Mouse (Mus musculus): ENCODE data around the gene Ints5. TPM values are rescaled to one million over a fixed set of nuclear protein-coding genes. Genes with fewer than 3 reads are reported as not detected.
A peak's percentile ranks its signal among the peaks of the same experiment; 100 is the strongest.

Gene Ints5
- total RNA-seq, 2 experiments from 2014 or later = 29.6 to 30.9 TPM

GRCm38 (mm10) chr19:8927891-8928525 is 35.2 kb downstream of the Ints5 start:
- DNase-seq (ENCODE audit: low spot score in 2 of 2) = no peak

- DNase-seq (ENCODE audit: low spot score in 2 of 2) = peak in 1 of 2 experiments; percentile 30
Observed at GRCm38 (mm10) chr19:8928689-8929223, 36.0 kb downstream of the Ints5 start.

- peak; percentile 70 to 78 for DNase-seq (ENCODE audit: low spot score in 2 of 2)
Observed at GRCm38 (mm10) chr19:8929224-8930088, 36.7 kb downstream of the Ints5 start, which contains the start of the genes Rom1 and Eml3. Gene Rom1 (minus strand): TSS chr19:8929356. Gene Eml3 (plus strand): TSS chr19:8929552.

- no peak for DNase-seq (ENCODE audit: low spot score in 2 of 2)
Observed at GRCm38 (mm10) chr19:8930117-8930516, 37.3 kb downstream of the Ints5 start.

- no peak for DNase-seq (ENCODE audit: low spot score in 2 of 2)
Observed at GRCm38 (mm10) chr19:8930771-8931170, 38.0 kb downstream of the Ints5 start.

- no peak for DNase-seq (ENCODE audit: low spot score in 2 of 2)
Observed at GRCm38 (mm10) chr19:8936736-8937135, 43.9 kb downstream of the Ints5 start.

DNA sequence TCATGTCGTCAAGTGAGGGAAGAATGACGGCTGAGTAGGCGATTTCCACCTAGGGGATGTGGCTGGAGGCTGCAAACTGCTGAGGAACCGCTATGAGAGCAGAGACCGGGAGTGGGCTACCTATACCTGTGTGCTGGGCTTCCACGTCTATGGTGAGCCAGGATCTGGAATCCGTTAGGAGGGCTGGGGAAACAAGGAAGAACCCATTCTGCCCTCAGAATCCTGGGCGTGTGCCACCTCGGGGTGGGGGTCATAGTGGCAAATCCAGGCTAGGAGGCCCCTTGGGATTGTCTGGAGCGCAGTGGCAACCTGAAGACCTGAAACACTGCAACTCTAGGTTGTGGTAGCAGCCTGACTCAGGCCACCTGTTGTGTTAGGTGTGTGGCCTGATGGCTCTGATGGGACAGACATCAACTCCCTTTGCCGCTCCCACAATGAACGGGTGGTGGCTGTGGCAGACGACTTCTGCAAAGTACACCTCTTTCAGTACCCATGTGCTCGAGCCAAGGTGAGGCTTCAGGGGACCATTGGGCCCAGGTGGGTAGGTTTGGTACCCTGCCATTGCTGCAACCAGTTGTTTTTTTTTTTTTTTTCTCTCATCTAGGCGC is 47.8 kb downstream of the Ints5 start:
- no peak for DNase-seq (ENCODE audit: low spot score in 2 of 2)

- DNase-seq (ENCODE audit: low spot score in 2 of 2) = no peak
Observed at GRCm38 (mm10) chr19:8941136-8941514, 48.3 kb downstream of the Ints5 start.

GRCm38 (mm10) chr19:8941515-8942217 is 48.9 kb downstream of the Ints5 start, which contains the start of gene Mta2:
Gene Mta2 (plus strand): TSS chr19:8941875.
- DNase-seq (ENCODE audit: low spot score in 2 of 2) = peak; percentile 96 to 97

DNA sequence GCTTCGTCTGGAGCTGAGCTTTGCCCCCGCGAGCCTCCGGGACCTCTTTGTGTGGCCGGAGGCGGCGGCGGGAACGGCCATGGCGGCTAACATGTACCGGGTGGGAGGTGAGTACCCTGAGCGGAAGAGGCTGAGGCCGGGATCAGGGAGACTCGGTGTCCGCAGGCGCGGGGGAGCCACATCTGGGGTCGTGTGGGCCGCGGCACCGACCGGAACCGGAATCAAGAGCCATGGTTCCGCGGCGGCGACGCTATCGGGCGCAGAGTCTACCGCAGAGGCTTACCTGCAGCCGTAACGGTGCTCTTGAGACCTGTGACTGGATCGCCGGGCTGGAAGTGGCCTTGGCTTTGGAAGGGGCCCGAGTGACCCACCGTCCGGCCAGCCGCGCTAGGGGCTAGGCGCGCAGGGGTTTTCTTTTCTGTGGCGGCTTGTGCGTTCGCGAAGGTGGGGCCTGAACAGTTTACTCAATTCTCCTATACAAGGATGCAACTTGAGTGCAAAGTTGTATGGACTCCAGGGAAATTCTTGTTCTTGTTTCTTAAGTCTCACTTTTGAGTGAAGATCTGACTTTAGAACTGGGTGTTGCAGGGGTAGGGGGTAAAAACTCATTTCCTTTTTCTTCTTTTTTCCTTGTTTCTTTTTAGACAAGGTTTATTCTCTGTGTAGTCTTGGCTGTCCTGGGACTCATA is 49.6 kb downstream of the Ints5 start:
- DNase-seq (ENCODE audit: low spot score in 2 of 2) = no peak

- no peak for DNase-seq (ENCODE audit: low spot score in 2 of 2)
Observed at GRCm38 (mm10) chr19:8943047-8943446, 50.2 kb downstream of the Ints5 start.

- no peak for DNase-seq (ENCODE audit: low spot score in 2 of 2)
Observed at GRCm38 (mm10) chr19:8944062-8944461, 51.3 kb downstream of the Ints5 start.

GRCm38 (mm10) chr19:8944750-8945149 is 51.9 kb downstream of the Ints5 start:
- DNase-seq (ENCODE audit: low spot score in 2 of 2) = peak in 1 of 2 experiments; percentile 79

DNA sequence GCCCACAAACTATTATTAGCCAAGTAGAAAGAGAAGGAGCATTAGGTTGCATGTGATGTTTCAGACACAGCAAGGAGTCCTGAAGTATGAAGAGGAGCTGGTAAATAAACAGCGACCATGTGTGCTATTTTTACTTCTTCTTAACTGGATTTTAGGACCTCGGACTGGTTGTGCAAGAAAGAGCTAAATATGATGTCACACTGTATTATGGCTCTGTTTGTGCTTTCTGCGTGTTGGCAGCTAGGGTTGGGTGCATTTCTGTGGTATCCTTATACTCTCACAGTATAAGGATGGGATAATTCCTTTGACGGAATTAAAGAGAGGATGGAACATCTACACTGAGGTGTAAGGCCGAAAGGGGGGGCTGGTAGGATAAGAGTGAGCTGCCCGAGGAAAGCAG is 52.4 kb downstream of the Ints5 start:
- no peak for DNase-seq (ENCODE audit: low spot score in 2 of 2)

- no peak for DNase-seq (ENCODE audit: low spot score in 2 of 2)
Observed at GRCm38 (mm10) chr19:8946929-8947328, 54.1 kb downstream of the Ints5 start.

Small RNA genes lying within 50 kb of the gene (microRNA-seq; reads per million reads assigned to microRNA genes)
- gene Mir5136 = 0.79 reads per million

Other genes starting within 250 kb of the Ints5 start
- 1 to 10 TPM; 2.7 to 3.0 TPM for gene Chrm1, start 229.2 kb upstream of the Ints5 start, total RNA-seq (2021)
- gene Slc3a2, start 169.6 kb upstream of the Ints5 start, total RNA-seq (2021) = 100 to 1,000 TPM; 161 to 174 TPM
- 10 to 100 TPM; 64.2 to 64.3 TPM for gene Wdr74, start 157.2 kb upstream of the Ints5 start, total RNA-seq (2021)
- gene 1700092M07Rik, start 152.3 kb upstream of the Ints5 start, total RNA-seq (2021) = 1 to 10 TPM; 2.3 to 2.5 TPM
- gene Stx5a, start 151.6 kb upstream of the Ints5 start, total RNA-seq (2021) = 100 to 1,000 TPM; 118 to 125 TPM
- gene Nxf1, start 135.9 kb upstream of the Ints5 start, total RNA-seq (2021) = 100 to 1,000 TPM; 124 to 145 TPM
- 100 to 1,000 TPM; 102 to 103 TPM for gene Tmem223, start 122.0 kb upstream of the Ints5 start, total RNA-seq (2021)
- gene Tmem179b, start 118.5 kb upstream of the Ints5 start, total RNA-seq (2021) = 10 to 100 TPM; 65.4 to 68.6 TPM
- 10 to 100 TPM; 18.3 to 18.9 TPM for gene Taf6l, start 106.6 kb upstream of the Ints5 start, total RNA-seq (2021)
- 100 to 1,000 TPM; 103 TPM for gene Polr2g, start 94.4 kb upstream of the Ints5 start, total RNA-seq (2021)
- gene Zbtb3, start 90.5 kb upstream of the Ints5 start, total RNA-seq (2021) = 1 to 10 TPM; 2.0 to 2.4 TPM
- 10 to 100 TPM; 32.1 to 34.3 TPM for gene Ttc9c, start 73.7 kb upstream of the Ints5 start, total RNA-seq (2021)
- gene Hnrnpul2, start 73.0 kb upstream of the Ints5 start, total RNA-seq (2021) = 10 to 100 TPM; 73.5 to 83.1 TPM
- gene AC129217.1, start 63.2 kb upstream of the Ints5 start, total RNA-seq (2021) = not detected
- gene Bscl2, start 55.5 kb upstream of the Ints5 start, total RNA-seq (2021) = 100 to 1,000 TPM in 1 of 2 experiments, 10 to 100 TPM in 1; 91.5 to 102 TPM
- gene Gng3, start 53.8 kb upstream of the Ints5 start, total RNA-seq (2021) = 10 to 100 TPM; 14.5 to 16.3 TPM
- 1 to 10 TPM; 3.5 to 4.2 TPM for gene Lrrn4cl, start 42.2 kb upstream of the Ints5 start, total RNA-seq (2021)
- gene Ubxn1, start 21.5 kb upstream of the Ints5 start, total RNA-seq (2021) = 100 to 1,000 TPM; 217 to 224 TPM
- 10 to 100 TPM; 56.6 to 59.1 TPM for gene Uqcc3, start 12.1 kb upstream of the Ints5 start, total RNA-seq (2021)
- gene Lbhd1, start 9.3 kb upstream of the Ints5 start, total RNA-seq (2021) = 10 to 100 TPM; 11.8 to 12.7 TPM
- not detected for gene Gm49403, start 9.1 kb upstream of the Ints5 start, total RNA-seq (2021)
- gene 1810009A15Rik, start 4.2 kb upstream of the Ints5 start, total RNA-seq (2021) = 10 to 100 TPM; 36.7 to 37.7 TPM
- gene Gm49416, start 4.1 kb upstream of the Ints5 start, total RNA-seq (2021) = 1 to 10 TPM; 2.8 to 3.3 TPM
- gene Ganab, start 5.1 kb downstream of the Ints5 start, total RNA-seq (2021) = 100 to 1,000 TPM; 183 to 194 TPM
- 10 to 100 TPM; 56.2 to 56.8 TPM for gene B3gat3, start 27.4 kb downstream of the Ints5 start, total RNA-seq (2021)
- 10 to 100 TPM; 13.3 to 15.3 TPM for gene Rom1, start 36.4 kb downstream of the Ints5 start, total RNA-seq (2021)
- gene Eml3, start 36.5 kb downstream of the Ints5 start, total RNA-seq (2021) = 10 to 100 TPM; 65.2 to 72.1 TPM
- gene Mta2, start 48.9 kb downstream of the Ints5 start, total RNA-seq (2021) = 100 to 1,000 TPM; 141 to 144 TPM
- gene Tut1, start 60.8 kb downstream of the Ints5 start, total RNA-seq (2021) = 10 to 100 TPM; 23.2 to 26.9 TPM
- 100 to 1,000 TPM; 505 to 508 TPM for gene Eef1g, start 74.0 kb downstream of the Ints5 start, total RNA-seq (2021)
- gene Ahnak, start 96.3 kb downstream of the Ints5 start, total RNA-seq (2021) = 100 to 1,000 TPM; 125 to 131 TPM
- not detected for gene Scgb1a1, start 195.0 kb downstream of the Ints5 start, total RNA-seq (2021)
- 10 to 100 TPM; 23.7 to 25.1 TPM for gene Asrgl1, start 242.6 kb downstream of the Ints5 start, total RNA-seq (2021)